Mouse (Mus musculus): ENCODE results near the gene Srgap2.

Gene Srgap2

GRCm38 (mm10) chr1:131417821-131418660 lies 109.1 kb downstream of the Srgap2 start:
- DNase-seq (ENCODE audit: low read depth, low spot score) = no peak

GRCm38 (mm10) chr1:131417059-131417750 lies 109.9 kb downstream of the Srgap2 start:
- DNase-seq (ENCODE audit: low read depth, low spot score) = no peak

DNA sequence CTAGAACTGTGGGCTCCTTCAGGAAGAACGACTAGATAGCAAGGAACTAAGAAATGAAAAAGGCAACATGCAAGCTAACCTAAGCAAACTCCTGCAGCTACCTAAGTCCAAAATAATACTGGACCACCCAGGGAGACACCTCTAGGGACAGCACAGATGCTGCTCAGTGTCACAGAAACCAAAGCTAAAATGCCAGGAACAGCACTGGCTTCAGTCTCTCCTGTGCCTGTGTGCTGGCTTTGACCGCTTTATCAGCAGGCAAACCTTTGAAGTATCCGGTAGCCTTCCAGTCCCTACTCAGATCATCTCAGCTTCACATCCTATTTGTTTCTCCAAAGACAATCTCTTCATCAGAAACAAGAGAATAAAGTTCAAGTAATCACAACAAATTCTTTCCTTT lies 123.6 kb downstream of the Srgap2 start:
- no peak for DNase-seq (ENCODE audit: low read depth, low spot score)

- DNase-seq (ENCODE audit: low read depth, low spot score) = peak; percentile 25
These were observed 126.3 kb downstream of the Srgap2 start for GRCm38 (mm10) chr1:131400844-131401243.

GRCm38 (mm10) chr1:131398181-131398580 lies 129.0 kb downstream of the Srgap2 start:
- DNase-seq (ENCODE audit: low read depth, low spot score) = no peak

DNA sequence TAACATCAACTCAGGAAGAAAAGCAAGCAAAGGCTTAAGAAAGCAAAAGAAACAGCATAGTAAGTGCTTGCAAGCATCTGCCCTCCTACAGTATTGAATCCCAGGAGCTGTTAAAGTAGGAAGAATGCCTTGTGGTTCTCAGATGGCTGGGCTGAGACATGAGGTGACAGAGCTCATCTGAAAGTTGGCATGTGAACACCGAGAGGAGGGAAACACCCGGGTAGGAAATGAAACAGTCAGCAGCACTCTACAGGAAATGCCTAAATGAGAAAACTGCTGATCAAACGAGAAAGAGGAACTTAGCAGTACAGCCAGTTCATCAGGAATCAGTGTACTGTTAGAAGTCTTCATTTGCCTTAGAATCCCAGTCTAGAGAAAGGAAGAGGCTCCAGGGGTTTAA lies 142.7 kb downstream of the Srgap2 start:
- peak; percentile 26 for DNase-seq (ENCODE audit: low read depth, low spot score)

DNA sequence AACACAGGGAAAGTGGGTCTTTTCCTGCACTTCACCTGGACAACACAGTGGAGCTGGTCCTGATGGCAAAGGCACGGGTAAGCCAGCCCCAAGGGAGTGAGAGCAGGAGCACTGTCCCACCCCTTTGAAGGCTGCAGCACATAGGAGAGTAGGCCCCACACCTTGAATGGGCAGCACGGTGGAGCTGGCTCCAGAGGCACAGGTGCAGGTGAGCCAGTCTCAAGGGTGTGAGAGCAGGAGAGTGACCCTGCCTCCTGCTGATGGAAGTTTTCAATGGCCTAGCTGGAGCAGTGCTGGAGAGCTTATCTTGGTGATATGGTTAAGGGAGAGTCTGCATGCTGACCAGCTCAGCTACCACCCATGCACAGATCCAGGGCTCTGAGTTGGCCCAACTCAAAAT lies 145.0 kb downstream of the Srgap2 start:
- DNase-seq (ENCODE audit: low read depth, low spot score) = no peak

DNA sequence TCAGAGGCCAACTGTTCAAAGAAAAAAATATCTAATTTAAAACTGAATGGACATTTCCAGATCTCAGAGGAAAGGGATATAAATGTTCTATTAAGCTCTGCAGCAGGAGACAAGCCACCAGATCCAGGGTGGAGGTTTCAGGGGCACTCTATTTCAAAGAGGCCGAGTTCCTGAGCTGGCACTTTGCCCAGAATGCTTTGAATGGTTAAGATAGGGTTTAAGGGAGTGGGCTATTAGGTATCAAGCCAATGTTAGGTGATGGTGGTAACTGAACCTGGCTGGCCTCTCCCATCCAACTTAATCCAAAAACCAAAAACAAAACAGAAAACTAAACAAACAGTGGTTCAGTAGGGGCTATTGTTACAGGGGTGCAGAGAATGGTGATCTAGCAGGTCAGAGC lies 146.9 kb downstream of the Srgap2 start:
- no peak for DNase-seq (ENCODE audit: low read depth, low spot score)

GRCm38 (mm10) chr1:131378914-131379474 lies 148.2 kb downstream of the Srgap2 start:
- DNase-seq (ENCODE audit: low read depth, low spot score) = peak; percentile 78

GRCm38 (mm10) chr1:131378081-131378913 lies 148.9 kb downstream of the Srgap2 start:
- DNase-seq (ENCODE audit: low read depth, low spot score) = peak; percentile 49

- DNase-seq (ENCODE audit: low read depth, low spot score) = no peak
These were observed 161.3 kb downstream of the Srgap2 start for GRCm38 (mm10) chr1:131365832-131366231.

GRCm38 (mm10) chr1:131364432-131364831 lies 162.7 kb downstream of the Srgap2 start:
- no peak for DNase-seq (ENCODE audit: low read depth, low spot score)

GRCm38 (mm10) chr1:131363887-131364286 lies 163.3 kb downstream of the Srgap2 start:
- no peak for DNase-seq (ENCODE audit: low read depth, low spot score)

- DNase-seq (ENCODE audit: low read depth, low spot score) = peak; percentile 29
These were observed 165.1 kb downstream of the Srgap2 start for GRCm38 (mm10) chr1:131362089-131362488.

GRCm38 (mm10) chr1:131360800-131361199 lies 166.4 kb downstream of the Srgap2 start:
- DNase-seq (ENCODE audit: low read depth, low spot score) = no peak

DNA sequence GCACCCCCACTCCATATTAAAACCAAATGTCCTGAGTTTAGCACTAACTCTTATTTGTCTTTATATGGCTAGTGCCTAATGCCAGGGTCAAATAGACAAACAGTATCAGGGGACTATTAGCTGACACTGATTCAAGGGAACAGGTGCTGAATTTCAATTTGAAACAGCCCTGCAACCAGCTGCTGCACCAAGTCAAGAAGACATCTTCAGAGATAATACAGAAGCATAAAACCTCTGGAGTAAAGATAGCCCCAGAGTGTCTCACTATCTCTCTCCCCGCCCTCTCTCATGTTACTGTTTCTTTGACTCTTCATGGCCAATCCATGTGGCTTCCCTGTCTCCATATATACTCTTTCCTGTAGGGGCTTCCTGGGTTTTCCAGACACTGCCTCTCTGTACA lies 167.5 kb downstream of the Srgap2 start:
- no peak for DNase-seq (ENCODE audit: low read depth, low spot score)

GRCm38 (mm10) chr1:131357213-131357612 lies 169.9 kb downstream of the Srgap2 start:
- DNase-seq (ENCODE audit: low read depth, low spot score) = no peak

- no peak for DNase-seq (ENCODE audit: low read depth, low spot score)
These were observed 175.7 kb downstream of the Srgap2 start for GRCm38 (mm10) chr1:131351436-131351835.

- DNase-seq (ENCODE audit: low read depth, low spot score) = peak; percentile 16
These were observed 177.1 kb downstream of the Srgap2 start for GRCm38 (mm10) chr1:131349993-131350510.

GRCm38 (mm10) chr1:131347708-131348107 lies 179.4 kb downstream of the Srgap2 start:
- DNase-seq (ENCODE audit: low read depth, low spot score) = no peak

GRCm38 (mm10) chr1:131346916-131347555 lies 180.1 kb downstream of the Srgap2 start:
- DNase-seq (ENCODE audit: low read depth, low spot score) = peak; percentile 14
